Mouse (Mus musculus) limb, embryonic 11.5 days (tissue): ENCODE results near the gene Tmpo. TPM values are rescaled to one million over a fixed set of nuclear protein-coding genes. Genes with fewer than 3 reads are reported as not detected.

Source experiments
- ATAC-seq: fragments of 200-750 bp; cut with Nextera tagmentation; 2 replicates; pipeline ENCODE4 v1.8.0; 2017; ENCODE audit warnings: low read depth; ENCODE audit not compliant: insufficient number of reproducible peaks, low FRiP score, low TSS enrichment
- DNase-seq: peaks from one replicate; pipeline ENCODE4 v3.0.0-alpha.2; 2015; ENCODE audit warnings: low spot score
- H3K27ac ChIP-seq: fragments of 300-500 bp; sonication (generic); replicated peaks from 2 replicates; pipeline ENCODE4 v1.5.1; 2014; ENCODE audit warnings: low read depth, mild to moderate bottlenecking, low read length
- H3K27me3 ChIP-seq: fragments of 300-500 bp; sonication (generic); 2 replicates; pipeline ENCODE4 v1.6.1; 2014; ENCODE audit warnings: mild to moderate bottlenecking, low read length, mixed read lengths; ENCODE audit not compliant: control insufficient read depth, insufficient read depth
- H3K36me3 ChIP-seq: fragments of 300-500 bp; sonication (generic); 2 replicates; pipeline ENCODE4 v1.6.1; 2014; ENCODE audit warnings: mild to moderate bottlenecking, low read length, moderate library complexity, mixed read lengths; ENCODE audit not compliant: control insufficient read depth, insufficient read depth
- H3K4me1 ChIP-seq: fragments of 300-500 bp; sonication (generic); 2 replicates; pipeline ENCODE4 v1.6.1; 2014; ENCODE audit warnings: low read length, mixed read lengths; ENCODE audit not compliant: control insufficient read depth, insufficient read depth
- H3K4me2 ChIP-seq: fragments of 300-500 bp; sonication (generic); 2 replicates; pipeline ENCODE4 v1.6.1; 2014; ENCODE audit warnings: low read depth, mild to moderate bottlenecking, moderate library complexity; ENCODE audit not compliant: severe bottlenecking
- H3K4me3 ChIP-seq: fragments of 300-500 bp; sonication (generic); 2 replicates; pipeline ENCODE4 v1.5.1; 2014; ENCODE audit warnings: low read depth, low read length
- H3K9ac ChIP-seq: fragments of 300-500 bp; sonication (generic); 2 replicates; pipeline ENCODE4 v1.6.1; 2014; ENCODE audit warnings: mild to moderate bottlenecking, low read length
- H3K9me3 ChIP-seq: fragments of 300-500 bp; sonication (generic); 2 replicates; pipeline ENCODE4 v1.6.1; 2016; ENCODE audit warnings: low read length; ENCODE audit not compliant: control insufficient read depth
- WGBS: fragments of 180-500 bp; shearing (Covaris S2); extraction: QIAGEN DNeasy Blood & Tissue Kit; methylation state at CpG from one replicate; pipeline ENCODE4 v1.1.7; 2014; 5-methylcytosine and 5-hydroxymethylcytosine counted together
- polyA plus RNA-seq: library from polyadenylated mRNA; unstranded; fragments of >200 nt; fragmentation: Nextera tagmentation; extraction: Ambion mirVana; gene quantifications from 2 replicates; pipeline ENCODE4 v1.2.1, GENCODE M21; 2014

Gene Tmpo
- polyA plus RNA-seq, 1 experiment from 2014 or later = 359 TPM

DNA sequence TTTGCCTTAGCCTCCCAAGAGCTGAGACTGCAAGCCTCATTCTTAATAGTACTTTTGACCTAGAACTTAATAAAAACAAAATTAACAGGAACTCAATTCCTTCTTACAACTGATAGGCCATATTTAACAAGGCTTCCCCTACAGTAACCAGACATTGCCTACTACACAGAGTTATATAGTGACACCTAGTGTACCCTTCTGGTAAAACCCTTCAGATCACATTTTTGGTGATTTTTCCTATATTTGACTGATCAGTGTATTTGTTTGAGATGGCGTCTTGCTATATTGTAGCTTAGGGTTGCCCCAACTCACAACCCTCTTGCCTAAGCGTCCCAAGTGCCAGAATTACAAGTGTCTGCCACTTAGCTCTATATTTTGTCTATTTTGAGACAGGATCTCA lies 39.6 kb downstream of the Tmpo start:
- no peaks in the 10 kb centered on the region for H3K4me1 ChIP-seq
- no peaks in the 10 kb centered on the region for H3K9me3 ChIP-seq
- no peak overlapping the region for H3K4me2 ChIP-seq
- DNase-seq = no peak
- H3K27me3 ChIP-seq = no peaks in the 10 kb centered on the region
- no peak overlapping the region for H3K27ac ChIP-seq
- no peak for ATAC-seq
- WGBS = 47% methylated on average over 2 of the region's 2 CpGs
- H3K4me3 ChIP-seq = no peak overlapping the region
- H3K9ac ChIP-seq = no peak overlapping the region
- H3K36me3 ChIP-seq = peaks cover 8% of the 10 kb centered on the region; the same call in 1 of the 2 replicates

DNA sequence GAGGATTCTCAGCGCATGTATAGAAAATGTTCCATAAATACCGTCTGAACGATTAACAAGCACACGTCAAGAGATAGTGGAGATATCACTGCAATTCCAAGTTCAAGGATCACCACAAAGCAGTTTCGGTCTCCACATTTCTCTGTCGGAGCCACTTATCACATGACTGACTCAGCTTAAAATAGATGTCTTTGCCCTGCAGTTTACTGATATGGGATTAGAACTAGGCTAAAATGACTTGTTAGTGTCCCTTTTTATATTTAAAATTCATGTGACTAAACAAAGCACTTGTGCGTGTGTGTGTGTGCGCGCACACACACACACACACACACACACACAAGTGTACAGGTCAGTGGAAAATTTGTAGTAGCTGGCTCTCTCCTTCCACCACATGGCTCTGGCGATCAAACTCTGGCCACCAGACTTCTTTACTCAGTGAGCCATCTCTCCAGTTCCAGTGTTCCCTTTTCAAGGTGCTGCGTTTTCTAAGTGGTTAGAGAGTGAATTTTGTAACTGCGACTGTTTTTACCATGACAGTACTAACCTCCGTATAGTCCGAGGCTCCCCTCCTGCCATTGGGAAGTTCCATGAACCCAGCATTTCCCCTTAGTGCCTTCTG lies 41.9 kb downstream of the Tmpo start:
- Histone ChIP-seq H3K36me3 (no peaks in the 10 kb centered on the region), H3K27ac (no peak overlapping the region), H3K4me2 (no peak overlapping the region), H3K27me3 (no peaks in the 10 kb centered on the region), H3K9ac (no peak overlapping the region), H3K9me3 (no peaks in the 10 kb centered on the region), H3K4me1 (no peaks in the 10 kb centered on the region), H3K4me3 (no peak overlapping the region)
- WGBS = 91% methylated on average over 14 of the region's 14 CpGs
- no peak for DNase-seq
- no peak for ATAC-seq

DNA sequence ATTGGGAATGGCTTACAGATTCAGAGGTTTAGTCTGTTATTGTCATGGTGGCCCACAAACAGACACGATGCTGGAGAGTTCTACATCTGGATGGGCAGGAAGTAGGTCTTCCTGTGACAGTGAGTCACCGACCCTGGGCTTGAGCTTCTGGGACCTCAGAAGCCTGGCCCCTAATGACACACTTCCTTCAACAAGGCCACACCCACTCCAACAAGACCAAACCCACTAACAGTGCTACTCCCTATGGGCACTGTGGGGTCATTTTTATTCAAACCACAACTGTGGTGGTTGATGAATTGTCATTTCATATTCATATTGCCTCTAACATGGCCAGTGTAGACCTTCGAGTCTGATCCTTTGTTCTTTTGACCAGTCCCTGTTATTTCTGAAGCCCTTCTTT lies 42.8 kb downstream of the Tmpo start:
- Histone ChIP-seq H3K9me3 (no peaks in the 10 kb centered on the region), H3K4me3 (no peak overlapping the region), H3K4me2 (no peak overlapping the region), H3K9ac (no peak overlapping the region), H3K27me3 (no peaks in the 10 kb centered on the region), H3K36me3 (no peaks in the 10 kb centered on the region), H3K4me1 (no peaks in the 10 kb centered on the region), H3K27ac (no peak overlapping the region)
- ATAC-seq = no peak
- 84% methylated on average over 3 of the region's 3 CpGs for WGBS
- DNase-seq = no peak

DNA sequence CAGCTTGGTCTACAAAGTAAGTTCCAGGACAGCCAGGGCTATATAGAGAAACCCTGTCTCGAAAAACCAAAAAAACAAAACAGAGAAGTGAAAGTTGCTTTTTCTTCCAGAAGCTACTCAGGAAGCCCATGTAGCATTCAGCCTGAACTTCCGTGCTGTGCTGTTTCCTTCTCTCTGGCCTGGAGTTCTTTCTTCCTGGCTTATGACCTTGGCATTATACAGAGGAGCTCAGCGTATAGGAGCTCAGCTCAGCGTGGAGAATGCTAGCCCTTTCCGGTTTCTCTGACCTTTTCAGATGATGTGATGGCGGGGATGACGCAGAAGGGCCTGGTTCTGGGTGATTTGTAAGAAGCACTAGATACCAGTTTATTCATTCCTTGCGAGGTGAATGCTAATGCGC lies 43.7 kb downstream of the Tmpo start:
- Histone ChIP-seq H3K9ac (no peak overlapping the region), H3K4me1 (no peaks in the 10 kb centered on the region), H3K27me3 (no peaks in the 10 kb centered on the region), H3K4me3 (no peak overlapping the region), H3K27ac (no peak overlapping the region), H3K36me3 (no peaks in the 10 kb centered on the region), H3K9me3 (no peaks in the 10 kb centered on the region), H3K4me2 (no peak overlapping the region)
- no peak for DNase-seq
- no peak for ATAC-seq
- 86% methylated on average over 9 of the region's 9 CpGs for WGBS

DNA sequence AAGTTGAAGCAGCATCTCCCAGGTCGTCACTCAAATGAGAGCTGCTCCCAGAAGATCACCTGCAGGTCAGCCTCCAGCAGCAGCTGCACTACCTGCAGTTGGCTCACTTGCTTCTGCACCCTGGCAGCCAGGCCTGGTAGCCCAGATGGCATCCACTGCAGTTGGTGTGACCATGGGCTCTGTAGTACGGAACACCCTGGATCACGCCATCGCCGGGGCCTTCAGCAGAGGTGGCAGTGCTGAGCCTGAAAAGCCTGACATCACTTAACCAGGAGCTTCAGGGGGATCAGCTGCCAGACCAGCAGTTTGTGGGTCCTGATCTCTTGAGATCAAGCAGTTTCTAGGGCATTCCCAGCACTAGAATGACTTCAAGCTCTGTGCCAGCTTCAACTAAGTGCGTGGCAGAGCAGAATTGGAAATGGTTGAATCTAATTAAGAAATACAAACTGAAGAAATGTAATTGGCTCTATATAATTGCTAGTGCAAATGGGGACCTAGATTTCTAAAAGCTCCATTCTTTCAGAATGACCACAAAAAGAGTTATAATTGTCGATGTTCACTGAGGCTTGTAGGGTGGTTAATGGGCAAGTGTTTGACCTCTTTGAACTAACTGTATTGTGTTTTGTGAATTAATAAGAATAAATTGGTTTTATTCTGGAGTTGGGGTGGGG lies 45.7 kb downstream of the Tmpo start:
- no peak overlapping the region for H3K27ac ChIP-seq
- 89% methylated on average over 7 of the region's 7 CpGs for WGBS
- no peak for ATAC-seq

DNA sequence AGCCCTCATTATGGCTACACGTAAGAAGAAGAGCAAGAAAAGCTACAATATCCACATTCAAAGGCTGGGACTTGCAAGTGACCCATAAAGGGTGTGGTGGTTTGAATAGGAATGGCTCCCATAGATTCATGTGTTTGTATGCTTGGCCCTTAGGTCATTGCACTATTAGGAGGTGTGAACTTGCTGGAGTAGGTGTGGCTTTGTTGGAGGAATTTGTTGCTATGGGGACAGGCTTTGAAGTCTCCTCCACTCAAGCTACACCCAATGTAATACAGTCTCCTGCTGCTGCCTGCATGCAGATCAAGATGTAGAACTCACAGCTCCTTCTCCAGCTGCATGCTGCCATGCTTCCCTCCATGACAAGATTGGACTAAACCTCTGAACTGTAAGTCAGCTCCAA lies 49.5 kb downstream of the Tmpo start:
- Histone ChIP-seq H3K36me3 (no peaks in the 10 kb centered on the region), H3K4me1 (no peaks in the 10 kb centered on the region), H3K9me3 (no peaks in the 10 kb centered on the region), H3K4me2 (no peak overlapping the region), H3K9ac (no peak overlapping the region), H3K27ac (no peak overlapping the region), H3K4me3 (no peak overlapping the region), H3K27me3 (no peaks in the 10 kb centered on the region)
- DNase-seq = no peak
- ATAC-seq = no peak
- 91% methylated on average over 1 of the region's 1 CpGs for WGBS

More for the DNA sequence above, 45.7 kb downstream of the Tmpo start:
- no peak for DNase-seq
- Histone ChIP-seq H3K4me3 (no peak overlapping the region), H3K9me3 (no peaks in the 10 kb centered on the region), H3K9ac (no peak overlapping the region), H3K4me2 (no peak overlapping the region), H3K27me3 (no peaks in the 10 kb centered on the region), H3K36me3 (no peaks in the 10 kb centered on the region), H3K4me1 (no peaks in the 10 kb centered on the region)

DNA sequence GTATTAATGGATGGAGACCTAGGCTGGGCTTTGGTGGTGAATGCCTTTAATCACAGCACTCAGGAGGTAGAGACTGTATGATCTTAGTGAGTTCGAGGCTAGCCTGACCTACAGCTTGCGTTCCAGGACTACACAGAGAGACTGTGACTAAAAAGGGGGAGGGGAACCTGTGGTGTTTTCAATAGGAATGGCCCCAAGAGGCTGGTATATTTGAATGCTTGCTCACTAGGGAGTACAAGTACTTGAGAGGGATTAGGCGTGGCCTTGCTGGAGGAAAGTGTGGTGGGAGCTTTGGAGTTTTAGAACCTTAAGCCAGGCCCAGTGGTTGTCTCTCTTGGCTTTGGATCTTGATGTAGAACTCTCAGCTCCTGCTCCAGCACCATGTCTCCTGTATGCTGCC lies 50.3 kb downstream of the Tmpo start:
- Histone ChIP-seq H3K27me3 (no peaks in the 10 kb centered on the region), H3K36me3 (no peaks in the 10 kb centered on the region), H3K9ac (no peak overlapping the region), H3K4me3 (no peak overlapping the region), H3K9me3 (no peaks in the 10 kb centered on the region), H3K4me2 (no peak overlapping the region), H3K4me1 (no peaks in the 10 kb centered on the region), H3K27ac (no peak overlapping the region)
- DNase-seq (no peak), ATAC-seq (no peak)
- 93% methylated on average over 3 of the region's 3 CpGs for WGBS

DNA sequence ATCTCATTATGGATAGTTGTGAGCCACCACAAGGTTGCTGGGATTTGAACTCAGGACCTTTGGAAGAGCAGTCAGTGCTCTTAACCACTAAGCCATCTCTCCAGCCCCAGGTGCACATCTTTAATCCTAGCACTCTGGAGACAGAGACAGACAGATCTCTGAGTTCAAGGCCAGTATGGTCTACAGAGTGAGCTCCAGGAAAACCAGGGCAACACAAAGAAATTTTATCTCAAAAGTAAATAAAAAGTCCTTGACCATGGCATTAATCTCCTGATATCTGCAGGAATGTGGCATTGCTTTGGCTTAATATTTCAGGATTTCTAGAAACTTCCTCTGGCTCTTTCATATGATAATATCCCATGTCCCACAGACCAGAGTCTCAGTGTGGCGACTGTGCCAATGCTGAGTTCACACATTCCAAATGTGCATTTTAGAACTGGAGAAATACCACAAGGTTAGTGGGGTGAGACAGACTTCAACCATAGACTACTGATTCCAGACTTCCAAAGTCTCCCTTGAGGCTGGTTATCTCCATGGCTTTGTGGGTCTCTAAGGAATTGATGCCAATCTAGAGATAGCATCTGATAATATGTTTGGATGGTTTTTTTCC lies 52.5 kb downstream of the Tmpo start:
- Histone ChIP-seq H3K4me1 (no peaks in the 10 kb centered on the region), H3K9ac (no peak overlapping the region), H3K27me3 (no peaks in the 10 kb centered on the region), H3K36me3 (no peaks in the 10 kb centered on the region), H3K9me3 (no peaks in the 10 kb centered on the region), H3K4me2 (no peak overlapping the region), H3K4me3 (no peak overlapping the region), H3K27ac (no peak overlapping the region)
- 90% methylated on average over 1 of the region's 1 CpGs for WGBS
- ATAC-seq (no peak), DNase-seq (no peak)
